Mouse (Mus musculus): Measurements from ENCODE around the gene Atg16l1. TPM values are rescaled to one million over a fixed set of nuclear protein-coding genes. Genes with fewer than 3 reads are reported as not detected.

Gene Atg16l1
- total and polyA plus RNA-seq, 2 experiments from 2014 or later = 54.2 to 72.9 TPM

- DNase-seq (ENCODE audit: low spot score) (peak; percentile 83), ATAC-seq (peak; percentile 76; the same call in 1 of the 2 replicates)
- H3K36me3 ChIP-seq (ENCODE audit: insufficient read depth, low read length) = no peaks in the 10 kb centered on the region
- H3K27ac ChIP-seq = no peak overlapping the region
- H3K9me3 ChIP-seq (ENCODE audit: low read length) = no peaks in the 10 kb centered on the region
- WGBS = 29% methylated on average over 8 of the region's 8 CpGs
- no peak overlapping the region for H3K9ac ChIP-seq (replicated peaks; ENCODE audit: low read length)
- H3K4me3 ChIP-seq (ENCODE audit: low read length) = no peak overlapping the region
- no peaks in the 10 kb centered on the region for H3K4me1 ChIP-seq (ENCODE audit: insufficient read depth, low read length)
- H3K27me3 ChIP-seq (ENCODE audit: insufficient read depth, low read length) = no peaks in the 10 kb centered on the region
- TF ChIP-seq CTCF (IDR thresholded peaks at IDR 0.05; ENCODE audit: low read depth) = peak; percentile 84
- H3K4me2 ChIP-seq (ENCODE audit: low read depth, low read length) = no peak overlapping the region
Observed at GRCm38 (mm10) chr1:87721382-87721781, 34.3 kb upstream of the Atg16l1 start.

- Histone ChIP-seq H3K27ac (no peak overlapping the region), H3K36me3 (ENCODE audit: insufficient read depth, low read length) (no peaks in the 10 kb centered on the region), H3K9ac (replicated peaks; ENCODE audit: low read length) (no peak overlapping the region), H3K9me3 (ENCODE audit: low read length) (no peaks in the 10 kb centered on the region), H3K4me3 (ENCODE audit: low read length) (no peak overlapping the region), H3K4me1 (ENCODE audit: insufficient read depth, low read length) (no peaks in the 10 kb centered on the region), H3K27me3 (ENCODE audit: insufficient read depth, low read length) (no peaks in the 10 kb centered on the region), H3K4me2 (ENCODE audit: low read depth, low read length) (no peak overlapping the region)
- TF ChIP-seq CTCF (IDR thresholded peaks at IDR 0.05; ENCODE audit: low read depth) = no peak
- DNase-seq (ENCODE audit: low spot score) = no peak
- 48% methylated on average over 2 of the region's 2 CpGs for WGBS
- ATAC-seq = no peak
Observed at GRCm38 (mm10) chr1:87722081-87722480, 33.6 kb upstream of the Atg16l1 start.

GRCm38 (mm10) chr1:87723351-87723750 is 32.3 kb upstream of the Atg16l1 start:
- Histone ChIP-seq H3K4me2 (ENCODE audit: low read depth, low read length) (no peak overlapping the region), H3K27ac (no peak overlapping the region), H3K4me3 (ENCODE audit: low read length) (no peak overlapping the region), H3K9me3 (ENCODE audit: low read length) (no peaks in the 10 kb centered on the region), H3K36me3 (ENCODE audit: insufficient read depth, low read length) (no peaks in the 10 kb centered on the region), H3K4me1 (ENCODE audit: insufficient read depth, low read length) (no peaks in the 10 kb centered on the region), H3K9ac (replicated peaks; ENCODE audit: low read length) (no peak overlapping the region), H3K27me3 (ENCODE audit: insufficient read depth, low read length) (no peaks in the 10 kb centered on the region)
- ATAC-seq (no peak), DNase-seq (ENCODE audit: low spot score) (no peak)
- no peak for TF ChIP-seq CTCF (IDR thresholded peaks at IDR 0.05; ENCODE audit: low read depth)
- 75% methylated on average over 4 of the region's 4 CpGs for WGBS

GRCm38 (mm10) chr1:87729070-87729469 is 26.6 kb upstream of the Atg16l1 start:
- ATAC-seq = no peak
- no peaks in the 10 kb centered on the region for H3K27me3 ChIP-seq (ENCODE audit: insufficient read depth, low read length)
- 76% methylated on average over 2 of the region's 2 CpGs for WGBS

GRCm38 (mm10) chr1:87729850-87730249 is 25.8 kb upstream of the Atg16l1 start:
- Histone ChIP-seq H3K4me2 (ENCODE audit: low read depth, low read length) (no peak overlapping the region), H3K4me3 (ENCODE audit: low read length) (no peak overlapping the region), H3K9ac (replicated peaks; ENCODE audit: low read length) (no peak overlapping the region), H3K4me1 (ENCODE audit: insufficient read depth, low read length) (no peaks in the 10 kb centered on the region), H3K9me3 (ENCODE audit: low read length) (no peaks in the 10 kb centered on the region), H3K27ac (no peak overlapping the region), H3K27me3 (ENCODE audit: insufficient read depth, low read length) (no peaks in the 10 kb centered on the region), H3K36me3 (ENCODE audit: insufficient read depth, low read length) (no peaks in the 10 kb centered on the region)
- no peak for ATAC-seq
- WGBS = 76% methylated on average over 6 of the region's 6 CpGs
- TF ChIP-seq CTCF (IDR thresholded peaks at IDR 0.05; ENCODE audit: low read depth) = no peak
- no peak for DNase-seq (ENCODE audit: low spot score)

More at GRCm38 (mm10) chr1:87729070-87729469, 26.6 kb upstream of the Atg16l1 start:
- no peak overlapping the region for H3K27ac ChIP-seq
- H3K9ac ChIP-seq (replicated peaks; ENCODE audit: low read length) = no peak overlapping the region
- no peak overlapping the region for H3K4me3 ChIP-seq (ENCODE audit: low read length)
- TF ChIP-seq CTCF (IDR thresholded peaks at IDR 0.05; ENCODE audit: low read depth) = no peak
- H3K4me1 ChIP-seq (ENCODE audit: insufficient read depth, low read length) = no peaks in the 10 kb centered on the region
- no peak overlapping the region for H3K4me2 ChIP-seq (ENCODE audit: low read depth, low read length)
- DNase-seq (ENCODE audit: low spot score) = no peak
- no peaks in the 10 kb centered on the region for H3K9me3 ChIP-seq (ENCODE audit: low read length)
- H3K36me3 ChIP-seq (ENCODE audit: insufficient read depth, low read length) = no peaks in the 10 kb centered on the region

GRCm38 (mm10) chr1:87730271-87730670 is 25.4 kb upstream of the Atg16l1 start:
- no peak for ATAC-seq
- no peaks in the 10 kb centered on the region for H3K36me3 ChIP-seq (ENCODE audit: insufficient read depth, low read length)
- no peak overlapping the region for H3K9ac ChIP-seq (replicated peaks; ENCODE audit: low read length)
- no peaks in the 10 kb centered on the region for H3K27me3 ChIP-seq (ENCODE audit: insufficient read depth, low read length)
- 78% methylated on average over 7 of the region's 7 CpGs for WGBS
- H3K4me1 ChIP-seq (ENCODE audit: insufficient read depth, low read length) = no peaks in the 10 kb centered on the region
- no peak for DNase-seq (ENCODE audit: low spot score)
- TF ChIP-seq CTCF (IDR thresholded peaks at IDR 0.05; ENCODE audit: low read depth) = no peak
- H3K27ac ChIP-seq = no peak overlapping the region
- no peaks in the 10 kb centered on the region for H3K9me3 ChIP-seq (ENCODE audit: low read length)
- no peak overlapping the region for H3K4me3 ChIP-seq (ENCODE audit: low read length)
- H3K4me2 ChIP-seq (ENCODE audit: low read depth, low read length) = no peak overlapping the region

- no peak for DNase-seq (ENCODE audit: low spot score)
Observed at GRCm38 (mm10) chr1:87733212-87733611, 22.5 kb upstream of the Atg16l1 start.

More at GRCm38 (mm10) chr1:87733212-87733611, 22.5 kb upstream of the Atg16l1 start:
- no peak overlapping the region for H3K27ac ChIP-seq
- no peak overlapping the region for H3K4me2 ChIP-seq (ENCODE audit: low read depth, low read length)
- H3K27me3 ChIP-seq (ENCODE audit: insufficient read depth, low read length) = no peaks in the 10 kb centered on the region
- no peaks in the 10 kb centered on the region for H3K4me1 ChIP-seq (ENCODE audit: insufficient read depth, low read length)
- no peak for TF ChIP-seq CTCF (IDR thresholded peaks at IDR 0.05; ENCODE audit: low read depth)
- no peaks in the 10 kb centered on the region for H3K36me3 ChIP-seq (ENCODE audit: insufficient read depth, low read length)
- H3K9me3 ChIP-seq (ENCODE audit: low read length) = no peaks in the 10 kb centered on the region
- no peak overlapping the region for H3K9ac ChIP-seq (replicated peaks; ENCODE audit: low read length)
- 70% methylated on average over 5 of the region's 5 CpGs for WGBS
- H3K4me3 ChIP-seq (ENCODE audit: low read length) = no peak overlapping the region
- no peak for ATAC-seq

Measured in hindbrain, postnatal 0 days (tissue).